Mouse (Mus musculus): ENCODE results near the gene Map1lc3a.

Gene Map1lc3a

GRCm38 (mm10) chr2:155276195-155276594 lies at the start of gene Map1lc3a:
TSS of gene Map1lc3a (plus strand) at chr2:155276297.
- in situ Hi-C loops (cut with MboI; ENCODE audit: low sequenced_read_pairs): no loop called here

- in situ Hi-C loops (cut with MboI; ENCODE audit: low sequenced_read_pairs): no loop called here
Observed at GRCm38 (mm10) chr2:155235746-155236361, 40.2 kb upstream of the Map1lc3a start.

- in situ Hi-C loops (cut with MboI; ENCODE audit: low sequenced_read_pairs): no loop called here
Observed at GRCm38 (mm10) chr2:155236362-155236992, 39.6 kb upstream of the Map1lc3a start, which contains the start of gene Dynlrb1. TSS of gene Dynlrb1 (plus strand) at chr2:155236533.

GRCm38 (mm10) chr2:155237276-155237675 lies 38.8 kb upstream of the Map1lc3a start:
- in situ Hi-C loops (cut with MboI; ENCODE audit: low sequenced_read_pairs): no loop called here

DNA sequence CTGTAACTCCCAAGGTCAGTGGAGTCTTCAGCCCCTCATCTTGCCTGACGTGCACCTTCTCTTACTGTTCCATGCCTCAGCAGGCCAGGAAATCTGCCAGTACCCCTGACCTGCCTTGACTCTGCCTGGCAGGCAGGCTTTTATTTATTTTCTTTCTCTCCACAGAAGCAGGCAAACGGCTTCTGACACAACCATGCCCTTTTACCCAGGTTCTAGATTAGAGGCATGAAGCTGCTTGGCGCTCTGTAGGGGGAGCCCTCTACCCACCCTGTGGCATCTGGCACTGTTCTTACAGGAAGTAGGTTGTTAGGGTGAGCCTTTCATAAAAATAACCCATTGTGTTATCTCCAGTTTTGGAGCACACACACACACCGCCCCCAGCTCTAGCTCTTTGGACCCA lies 35.2 kb upstream of the Map1lc3a start:
- in situ Hi-C loops (cut with MboI; ENCODE audit: low sequenced_read_pairs): no loop called here

GRCm38 (mm10) chr2:155242296-155242855 lies 33.7 kb upstream of the Map1lc3a start:
- in situ Hi-C loops (cut with MboI; ENCODE audit: low sequenced_read_pairs): no loop called here

DNA sequence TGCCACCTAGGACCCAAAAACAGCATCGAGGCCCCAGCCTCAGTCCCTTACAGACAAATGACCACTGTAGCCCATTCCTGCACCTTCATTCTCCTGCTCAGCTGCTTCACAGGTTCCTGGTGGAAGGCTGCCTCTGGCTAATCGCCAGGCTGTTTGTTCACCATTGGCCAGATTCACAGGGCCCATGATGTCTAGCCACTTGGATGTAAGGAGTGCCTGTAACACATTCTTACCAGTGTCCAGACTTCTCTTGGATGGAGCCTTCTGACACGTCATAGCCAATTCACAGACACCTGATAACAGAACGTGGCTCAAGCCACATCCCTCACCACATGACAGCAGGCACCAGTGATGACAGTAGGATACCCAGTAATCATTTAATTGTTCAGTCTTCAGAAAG lies 29.9 kb upstream of the Map1lc3a start:
- in situ Hi-C loops (cut with MboI; ENCODE audit: low sequenced_read_pairs): no loop called here

GRCm38 (mm10) chr2:155248206-155248605 lies 27.9 kb upstream of the Map1lc3a start:
- in situ Hi-C loops (cut with MboI; ENCODE audit: low sequenced_read_pairs): no loop called here

DNA sequence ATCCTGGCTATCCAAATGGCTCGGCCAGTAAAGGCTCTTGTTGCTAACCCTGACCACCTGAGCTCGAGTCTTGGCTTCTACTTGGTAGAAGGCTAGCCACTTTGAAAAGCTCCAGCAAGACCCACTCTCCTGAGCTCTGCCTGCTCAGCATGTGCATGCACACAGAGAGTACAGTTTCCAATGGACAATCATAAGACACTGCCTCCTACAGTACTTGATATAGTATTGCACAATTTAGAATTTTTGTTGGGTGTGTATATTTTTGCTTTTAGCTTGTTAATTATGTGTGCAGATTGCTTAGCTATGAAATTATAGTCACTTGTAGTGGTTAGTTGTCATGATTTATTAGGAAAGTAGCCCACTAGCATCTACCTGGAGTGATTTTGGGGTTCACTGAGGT lies 27.4 kb upstream of the Map1lc3a start:
- in situ Hi-C loops (cut with MboI; ENCODE audit: low sequenced_read_pairs): no loop called here

- in situ Hi-C loops (cut with MboI; ENCODE audit: low sequenced_read_pairs): no loop called here
Observed at GRCm38 (mm10) chr2:155249588-155249987, 26.5 kb upstream of the Map1lc3a start.

DNA sequence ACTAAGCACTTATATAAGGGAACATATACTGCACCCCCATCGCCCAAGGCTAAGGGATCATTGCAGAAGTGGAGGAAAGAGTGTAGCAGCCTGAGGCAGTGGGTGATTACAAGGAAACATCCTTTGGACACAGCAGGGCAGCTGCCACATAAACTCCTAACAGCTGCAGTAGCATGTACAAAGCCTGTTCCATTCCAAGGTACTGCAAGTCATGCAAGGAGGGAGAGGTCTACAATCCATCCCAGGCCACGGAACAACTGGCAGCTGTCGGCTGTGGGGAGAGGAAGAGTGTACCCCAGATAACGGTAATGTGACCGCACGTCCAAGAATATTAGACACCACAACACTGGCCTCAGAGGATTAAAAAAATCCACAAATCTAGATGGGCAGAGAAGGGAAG lies 10.6 kb upstream of the Map1lc3a start:
- in situ Hi-C loops (cut with MboI; ENCODE audit: low sequenced_read_pairs): no loop called here

DNA sequence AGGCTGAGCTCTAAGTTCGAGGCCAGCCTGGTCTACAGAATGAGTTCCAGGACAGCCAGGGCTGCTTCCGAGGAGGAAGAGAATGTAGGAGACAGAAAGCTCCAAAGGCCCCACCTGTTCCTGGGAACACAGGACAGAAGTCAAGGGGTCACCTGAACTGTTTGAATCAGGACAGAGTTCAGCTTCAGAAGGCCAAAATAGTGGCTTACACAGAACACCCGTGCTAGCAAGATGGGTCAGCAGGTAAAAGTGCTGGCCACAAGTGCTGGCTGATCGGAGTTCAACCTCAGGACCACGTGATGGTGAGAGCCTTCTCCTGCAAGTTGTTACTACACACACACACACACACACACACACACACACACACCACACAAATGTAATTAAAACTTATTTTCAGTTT lies 9.2 kb upstream of the Map1lc3a start:
- in situ Hi-C loops (cut with MboI; ENCODE audit: low sequenced_read_pairs): no loop called here

DNA sequence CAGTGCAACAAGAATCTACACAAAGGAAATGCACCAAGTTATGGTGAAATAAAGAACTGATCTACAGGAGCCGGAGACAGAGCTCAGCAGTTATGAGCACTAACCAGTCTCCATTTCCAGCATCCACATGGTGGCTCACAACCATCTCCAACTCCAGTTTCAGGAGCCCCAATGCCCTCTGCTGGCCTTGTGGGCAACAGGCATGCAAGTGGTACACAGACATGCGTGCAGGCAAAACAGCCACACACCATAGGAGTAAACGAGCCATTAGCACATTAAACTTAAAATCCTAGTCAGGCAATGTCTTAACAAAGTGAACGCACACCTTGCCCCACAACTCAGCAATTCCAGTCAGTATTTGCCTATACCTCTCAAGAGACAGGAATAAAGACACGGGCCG lies 4.1 kb upstream of the Map1lc3a start:
- in situ Hi-C loops (cut with MboI; ENCODE audit: low sequenced_read_pairs): no loop called here

- in situ Hi-C loops (cut with MboI; ENCODE audit: low sequenced_read_pairs): no loop called here
Observed at GRCm38 (mm10) chr2:155272396-155273170, 3.5 kb upstream of the Map1lc3a start.

DNA sequence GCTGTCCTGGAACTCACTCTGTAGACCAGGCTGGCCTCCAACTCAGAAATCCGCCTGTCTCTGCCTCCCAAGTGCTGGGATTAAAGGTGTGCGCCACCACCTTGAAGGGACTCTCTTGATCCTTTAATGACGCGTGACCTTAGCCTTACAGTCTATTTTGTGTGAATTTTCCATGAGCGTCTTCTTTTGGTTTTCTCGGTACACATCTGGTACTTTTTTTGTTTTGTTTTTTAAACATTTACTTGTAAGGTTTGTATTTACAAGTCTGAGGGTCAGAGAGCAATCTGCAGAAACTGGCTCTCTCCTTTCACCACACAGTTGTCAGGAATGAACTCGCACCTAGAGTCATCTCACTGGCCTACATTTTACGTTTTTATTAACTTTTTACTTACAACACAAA lies 2.5 kb upstream of the Map1lc3a start:
- in situ Hi-C loops (cut with MboI; ENCODE audit: low sequenced_read_pairs): no loop called here

- in situ Hi-C loops (cut with MboI; ENCODE audit: low sequenced_read_pairs): no loop called here
Observed at GRCm38 (mm10) chr2:155276621-155277175, 601 bp downstream of the Map1lc3a start.

GRCm38 (mm10) chr2:155277721-155278120 lies 1.6 kb downstream of the Map1lc3a start:
- in situ Hi-C loops (cut with MboI; ENCODE audit: low sequenced_read_pairs): no loop called here

DNA sequence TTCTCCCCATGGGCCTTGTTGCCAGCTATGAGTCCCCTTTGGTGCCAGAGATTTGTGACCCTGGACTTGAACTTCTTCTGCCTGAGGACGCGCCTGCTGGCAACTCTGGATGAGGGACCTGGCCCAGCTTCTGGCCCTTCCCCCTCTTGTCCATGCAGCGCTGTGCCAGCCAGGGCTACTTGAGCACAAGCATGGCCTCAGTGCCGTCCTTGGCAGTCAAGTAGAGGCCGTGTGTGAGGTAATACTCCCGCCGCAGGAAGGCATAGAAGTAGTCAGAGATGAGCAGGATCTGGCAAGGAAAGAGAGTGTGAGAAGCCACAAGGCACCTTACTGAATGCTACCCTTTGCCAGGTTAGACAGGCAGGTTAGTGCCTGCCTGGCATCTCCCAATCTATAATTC lies 2.3 kb downstream of the Map1lc3a start:
- in situ Hi-C loops (cut with MboI; ENCODE audit: low sequenced_read_pairs): no loop called here

DNA sequence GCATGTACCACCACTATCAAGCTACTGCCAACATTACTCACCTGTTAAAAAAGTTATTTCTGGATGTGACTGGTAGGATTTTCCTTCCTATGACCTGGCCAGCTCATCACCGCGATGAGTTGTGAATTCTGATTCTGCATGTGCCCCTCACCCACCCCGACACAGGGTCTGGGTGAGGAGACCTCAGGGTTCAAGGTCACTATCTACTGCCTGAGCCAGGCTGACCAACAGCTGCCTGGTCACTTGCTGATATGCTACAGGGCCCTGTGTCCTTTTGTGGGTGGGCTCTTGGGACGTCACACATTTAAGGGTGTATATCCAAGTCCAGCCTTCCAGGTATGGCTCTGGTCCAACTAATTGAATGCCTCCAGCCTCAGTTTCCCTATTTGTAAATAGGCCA lies 3.1 kb downstream of the Map1lc3a start:
- in situ Hi-C loops (cut with MboI; ENCODE audit: low sequenced_read_pairs): no loop called here

- in situ Hi-C loops (cut with MboI; ENCODE audit: low sequenced_read_pairs): no loop called here
Observed at GRCm38 (mm10) chr2:155280116-155280515, 4.0 kb downstream of the Map1lc3a start.

DNA sequence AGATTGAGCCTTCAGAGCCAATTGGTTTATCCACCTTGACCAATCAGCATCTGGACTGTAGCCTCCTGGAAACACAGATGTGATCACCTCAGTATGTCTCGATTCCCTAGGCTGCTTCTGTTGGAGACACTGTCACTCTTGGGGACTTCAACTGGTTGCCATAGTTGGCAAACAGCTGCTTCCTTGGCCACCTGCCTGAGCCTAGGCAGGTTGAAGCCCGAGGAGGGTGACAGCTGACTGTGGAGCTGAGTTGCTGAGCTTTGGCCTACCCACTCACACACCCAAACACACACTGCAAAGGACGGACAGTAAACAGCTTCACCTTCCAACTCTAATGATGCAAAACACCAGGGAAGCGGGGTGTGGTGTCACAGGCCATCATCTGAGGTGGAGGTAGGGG lies 7.7 kb downstream of the Map1lc3a start:
- in situ Hi-C loops (cut with MboI; ENCODE audit: low sequenced_read_pairs): no loop called here
